ENCODE assay signal across 8 mouse cellular contexts in genomic region chr10:80412656-80413541, GRCm38 (mm10). TPM values are rescaled to one million over a fixed set of nuclear protein-coding genes. Genes with fewer than 3 reads are reported as not detected.
DNase-seq lines count a peak whose midpoint lies in the region; ATAC-seq and TF ChIP-seq lines count a peak whose summit lies in the region.

No protein-coding gene starts in this region.

- no peaks in the 10 kb centered on the region for H3K27me3 ChIP-seq in midbrain, postnatal 0 days (ENCODE audit: insufficient read depth, low read length)
- no peaks in the 10 kb centered on the region for H3K27me3 ChIP-seq in midbrain, embryonic 10.5 days (ENCODE audit: low read depth, poor library complexity, severe bottlenecking)
- H3K27me3 ChIP-seq in heart, postnatal 0 days (ENCODE audit: control insufficient read depth, insufficient read depth, low read length) = no peaks in the 10 kb centered on the region

- no peaks in the 10 kb centered on the region for H3K9me3 ChIP-seq in midbrain, postnatal 0 days (ENCODE audit: low read length)
- no peaks in the 10 kb centered on the region for H3K9me3 ChIP-seq in midbrain, embryonic 10.5 days (replicated peaks)
- no peaks in the 10 kb centered on the region for H3K9me3 ChIP-seq in heart, postnatal 0 days (replicated peaks; ENCODE audit: control insufficient read depth, low read length)

- peak; percentile 88 for DNase-seq in midbrain, postnatal 0 days (ENCODE audit: low spot score)
- no peak for DNase-seq in midbrain, embryonic 10.5 days (ENCODE audit: low spot score)
- peak; percentile 91 to 94 for DNase-seq in cerebellum, postnatal 14 days
- no peak for DNase-seq in heart, postnatal 0 days (ENCODE audit: low spot score)
- peak; percentile 80 to 82 for DNase-seq in left cerebral cortex, postnatal 10 days (ENCODE audit: extremely low spot score in 1 of 2, low spot score in 2 of 2)
- DNase-seq in telencephalon, adult 2 months (ENCODE audit: low read depth, low spot score) = peak; percentile 24
- DNase-seq in urinary bladder, postnatal 25 days (ENCODE audit: low spot score) = no peak
- DNase-seq in spleen, postnatal 36 days (ENCODE audit: low spot score in 2 of 2) = no peak

- intact Hi-C loops in left cerebral cortex, postnatal 10 days (cut with DNase I) = no loop called here

- H3K4me3 ChIP-seq in midbrain, postnatal 0 days (ENCODE audit: low read depth, low read length) = no peak overlapping the region
- H3K4me3 ChIP-seq in midbrain, embryonic 10.5 days = no peak overlapping the region; the same call in 1 of the 2 replicates
- H3K4me3 ChIP-seq in heart, postnatal 0 days (ENCODE audit: low read depth, low read length) = no peak overlapping the region

- no peaks in the 10 kb centered on the region for H3K4me1 ChIP-seq in midbrain, postnatal 0 days (ENCODE audit: insufficient read depth, low read length)
- peaks cover 5% of the 10 kb centered on the region for H3K4me1 ChIP-seq in midbrain, embryonic 10.5 days
- no peaks in the 10 kb centered on the region for H3K4me1 ChIP-seq in heart, postnatal 0 days (ENCODE audit: control insufficient read depth, insufficient read depth)

- WGBS in midbrain, postnatal 0 days = 75% methylated on average over 43 of the region's 44 CpGs
- 90% methylated on average over 44 of the region's 44 CpGs for WGBS in midbrain, embryonic 10.5 days
- WGBS in heart, postnatal 0 days = 79% methylated on average over 41 of the region's 44 CpGs

- ATAC-seq in midbrain, postnatal 0 days (ENCODE audit: low FRiP score) = peak; percentile 44
- peak; percentile 52 for ATAC-seq in heart, postnatal 0 days (ENCODE audit: insufficient read depth, low read depth)

- H3K9ac ChIP-seq in midbrain, postnatal 0 days (replicated peaks; ENCODE audit: low read length, poor library complexity, severe bottlenecking) = no peak overlapping the region
- H3K9ac ChIP-seq in heart, postnatal 0 days (replicated peaks; ENCODE audit: low read depth, low read length) = no peak overlapping the region

- H3K27ac ChIP-seq in midbrain, postnatal 0 days (ENCODE audit: low read depth, low read length) = 0 out of 2 replicates have a peak overlapping the region, but pooled peaks have one; percentile 43
- H3K27ac ChIP-seq in midbrain, embryonic 10.5 days (replicated peaks) = no peak overlapping the region
- H3K27ac ChIP-seq in heart, postnatal 0 days (ENCODE audit: low read depth) = peak overlapping the region; percentile 30; the same call in 1 of the 2 replicates

- TF ChIP-seq CTCF in midbrain, postnatal 0 days (IDR thresholded peaks at IDR 0.05) = no peak
- no peak for TF ChIP-seq CTCF in heart, postnatal 0 days (IDR thresholded peaks at IDR 0.05; ENCODE audit: low read depth)

- no peak for TF ChIP-seq EP300 in heart, postnatal 0 days (IDR thresholded peaks at IDR 0.05; ENCODE audit: low read depth)

- no peak overlapping the region for H3K4me2 ChIP-seq in midbrain, postnatal 0 days (ENCODE audit: low read depth, low read length, poor library complexity, severe bottlenecking)
- no peak overlapping the region for H3K4me2 ChIP-seq in heart, postnatal 0 days (ENCODE audit: low read depth, low read length)

- H3K36me3 ChIP-seq in midbrain, postnatal 0 days (ENCODE audit: insufficient read depth, low read length) = peaks cover 72% of the 10 kb centered on the region
- peaks cover 91% of the 10 kb centered on the region for H3K36me3 ChIP-seq in midbrain, embryonic 10.5 days
- H3K36me3 ChIP-seq in heart, postnatal 0 days (replicated peaks; ENCODE audit: control insufficient read depth, insufficient read depth, low read length) = peaks cover 87% of the 10 kb centered on the region

RNA-seq across cellular contexts. Expression of gene Uqcr11, which starts 6.3 kb away (rescaled TPM):
- total RNA-seq in midbrain, postnatal 0 days (2014; rRNA removed) = 295 and 379 TPM in 2 replicates
- 638 and 795 TPM in 2 replicates for polyA plus RNA-seq in midbrain, postnatal 0 days (2015; fragmentation: Nextera tagmentation; extraction: Ambion mirVana)
- polyA plus RNA-seq in midbrain, embryonic 10.5 days (2016; fragmentation: Nextera tagmentation; extraction: Ambion mirVana) = 610 and 635 TPM in 2 replicates
- 1,589 and 2,020 TPM in 2 replicates for total RNA-seq in heart, postnatal 0 days (2014; rRNA removed; ENCODE audit: low replicate concordance)
- polyA plus RNA-seq in heart, postnatal 0 days (2015; fragmentation: Nextera tagmentation; extraction: Ambion mirVana) = 3,128 and 3,343 TPM in 2 replicates
- 100 to 1,000 TPM; 508 to 513 TPM for total RNA-seq in left cerebral cortex, postnatal 10 days (2021)

RNA-seq across cellular contexts. Expression of gene Mbd3, which starts 13.5 kb away (rescaled TPM):
- 30.4 and 47.0 TPM in 2 replicates for total RNA-seq in midbrain, postnatal 0 days (2014; rRNA removed)
- 154 and 157 TPM in 2 replicates for polyA plus RNA-seq in midbrain, postnatal 0 days (2015; fragmentation: Nextera tagmentation; extraction: Ambion mirVana)
- polyA plus RNA-seq in midbrain, embryonic 10.5 days (2016; fragmentation: Nextera tagmentation; extraction: Ambion mirVana) = 338 and 351 TPM in 2 replicates
- 35.1 and 35.3 TPM in 2 replicates for total RNA-seq in heart, postnatal 0 days (2014; rRNA removed; ENCODE audit: low replicate concordance)
- 75.6 and 78.0 TPM in 2 replicates for polyA plus RNA-seq in heart, postnatal 0 days (2015; fragmentation: Nextera tagmentation; extraction: Ambion mirVana)
- total RNA-seq in left cerebral cortex, postnatal 10 days (2021) = 100 to 1,000 TPM; 121 to 124 TPM

RNA-seq across cellular contexts. Expression of gene Tcf3, which starts 20.5 kb away (rescaled TPM):
- 69.6 and 91.1 TPM in 2 replicates for total RNA-seq in midbrain, postnatal 0 days (2014; rRNA removed)
- polyA plus RNA-seq in midbrain, postnatal 0 days (2015; fragmentation: Nextera tagmentation; extraction: Ambion mirVana) = 24.8 and 25.1 TPM in 2 replicates
- 190 and 191 TPM in 2 replicates for polyA plus RNA-seq in midbrain, embryonic 10.5 days (2016; fragmentation: Nextera tagmentation; extraction: Ambion mirVana)
- total RNA-seq in heart, postnatal 0 days (2014; rRNA removed; ENCODE audit: low replicate concordance) = 77.8 and 91.4 TPM in 2 replicates
- polyA plus RNA-seq in heart, postnatal 0 days (2015; fragmentation: Nextera tagmentation; extraction: Ambion mirVana) = 20.1 and 20.6 TPM in 2 replicates
- 10 to 100 TPM; 29.6 to 31.1 TPM for total RNA-seq in left cerebral cortex, postnatal 10 days (2021)

RNA-seq across cellular contexts. Expression of gene Mex3d, which starts 25.4 kb away (rescaled TPM):
- 118 and 147 TPM in 2 replicates for total RNA-seq in midbrain, postnatal 0 days (2014; rRNA removed)
- polyA plus RNA-seq in midbrain, postnatal 0 days (2015; fragmentation: Nextera tagmentation; extraction: Ambion mirVana) = 12.5 and 13.9 TPM in 2 replicates
- polyA plus RNA-seq in midbrain, embryonic 10.5 days (2016; fragmentation: Nextera tagmentation; extraction: Ambion mirVana) = 6.3 and 6.4 TPM in 2 replicates
- total RNA-seq in heart, postnatal 0 days (2014; rRNA removed; ENCODE audit: low replicate concordance) = 20.0 and 26.4 TPM in 2 replicates
- 2.2 and 2.9 TPM in 2 replicates for polyA plus RNA-seq in heart, postnatal 0 days (2015; fragmentation: Nextera tagmentation; extraction: Ambion mirVana)
- 10 to 100 TPM; 31.1 to 35.4 TPM for total RNA-seq in left cerebral cortex, postnatal 10 days (2021)

RNA-seq across cellular contexts. Expression of gene Plk5, which starts 56.6 kb away (rescaled TPM):
- total RNA-seq in midbrain, postnatal 0 days (2014; rRNA removed) = 17.5 and 23.1 TPM in 2 replicates
- polyA plus RNA-seq in midbrain, postnatal 0 days (2015; fragmentation: Nextera tagmentation; extraction: Ambion mirVana) = 12.5 and 12.8 TPM in 2 replicates
- 0.12 and 0.32 TPM in 2 replicates for polyA plus RNA-seq in midbrain, embryonic 10.5 days (2016; fragmentation: Nextera tagmentation; extraction: Ambion mirVana)
- 1.7 TPM in 1 of 2 replicates, not detected in the other for total RNA-seq in heart, postnatal 0 days (2014; rRNA removed; ENCODE audit: low replicate concordance)
- polyA plus RNA-seq in heart, postnatal 0 days (2015; fragmentation: Nextera tagmentation; extraction: Ambion mirVana) = 0.05 TPM in 2 replicates
- 1 to 10 TPM; 3.1 to 5.1 TPM for total RNA-seq in left cerebral cortex, postnatal 10 days (2021)

Comparison
In these comparisons a context has a peak if more than half of its experiments do, and no peak if none do; other contexts are left out.
1. DNase-seq: peak in midbrain, postnatal 0 days (single experiment), cerebellum, postnatal 14 days (2 of 2), left cerebral cortex, postnatal 10 days (2 of 2) and telencephalon, adult 2 months (single experiment); none in midbrain, embryonic 10.5 days (single experiment), heart, postnatal 0 days (single experiment), urinary bladder, postnatal 25 days (single experiment) and spleen, postnatal 36 days (0 of 2).